Mouse (Mus musculus) kidney, postnatal 0 days (tissue): ENCODE measurements around the gene Serpina3b. TPM values are rescaled to one million over a fixed set of nuclear protein-coding genes. Genes with fewer than 3 reads are reported as not detected.

ENCODE experiments used
- ATAC-seq: fragments of 200-750 bp; cut with Nextera tagmentation; replicated peaks from 2 replicates; pipeline ENCODE4 v1.8.0; 2017; ENCODE audit warnings: low read depth, moderate number of reproducible peaks, moderate TSS enrichment, moderate library complexity; ENCODE audit not compliant: low FRiP score
- DNase-seq: peaks from one replicate; pipeline ENCODE4 v3.0.0-alpha.2; 2016; ENCODE audit warnings: low spot score
- H3K27ac ChIP-seq: fragments of 300-500 bp; sonication (generic); 2 replicates; pipeline ENCODE4 v1.5.1; 2014; ENCODE audit warnings: mild to moderate bottlenecking
- H3K27me3 ChIP-seq: fragments of 300-500 bp; sonication (generic); 2 replicates; pipeline ENCODE4 v1.6.1; 2014; ENCODE audit warnings: low read length, mixed read lengths; ENCODE audit not compliant: insufficient read depth
- H3K36me3 ChIP-seq: fragments of 300-500 bp; sonication (generic); 2 replicates; pipeline ENCODE4 v1.6.1; 2014; ENCODE audit warnings: low read length, mixed read lengths; ENCODE audit not compliant: insufficient read depth
- H3K4me1 ChIP-seq: fragments of 300-500 bp; sonication (generic); replicated peaks from 2 replicates; pipeline ENCODE4 v1.6.1; 2014; ENCODE audit warnings: antibody characterized with exemption, low read length, mixed read lengths; ENCODE audit not compliant: insufficient read depth
- H3K4me2 ChIP-seq: fragments of 300-500 bp; sonication (generic); 2 replicates; pipeline ENCODE4 v1.6.1; 2014; ENCODE audit warnings: mild to moderate bottlenecking, low read length, moderate library complexity, mixed read lengths
- H3K4me3 ChIP-seq: fragments of 300-500 bp; sonication (generic); replicated peaks from 2 replicates; pipeline ENCODE4 v1.5.1; 2014; ENCODE audit warnings: low read depth, low read length
- H3K9ac ChIP-seq: fragments of 300-500 bp; sonication (generic); 2 replicates; pipeline ENCODE4 v1.6.1; 2014; ENCODE audit warnings: low read depth, low read length
- H3K9me3 ChIP-seq: fragments of 300-500 bp; sonication (generic); replicated peaks from 2 replicates; pipeline ENCODE4 v1.6.1; 2016; ENCODE audit warnings: low read length, inconsistent platforms, mixed read lengths
- CTCF ChIP-seq: IDR thresholded peaks from 2 replicates; pipeline ENCODE4 v1.5.1; 2016; ENCODE audit warnings: antibody characterized with exemption, low read depth, mild to moderate bottlenecking, moderate library complexity
- WGBS: fragments of 180-500 bp; shearing (Covaris S2); extraction: QIAGEN DNeasy Blood & Tissue Kit; methylation state at CpG from one replicate; pipeline ENCODE4 v1.1.7; 2014; 5-methylcytosine and 5-hydroxymethylcytosine counted together
- polyA plus RNA-seq: library from polyadenylated mRNA; unstranded; fragments of >200 nt; fragmentation: Nextera tagmentation; extraction: Ambion mirVana; gene quantifications from 2 replicates; pipeline ENCODE4 v1.2.1, GENCODE M21; 2015

The Serpina3b gene
- polyA plus RNA-seq, 1 experiment from 2014 or later: not detected

DNA sequence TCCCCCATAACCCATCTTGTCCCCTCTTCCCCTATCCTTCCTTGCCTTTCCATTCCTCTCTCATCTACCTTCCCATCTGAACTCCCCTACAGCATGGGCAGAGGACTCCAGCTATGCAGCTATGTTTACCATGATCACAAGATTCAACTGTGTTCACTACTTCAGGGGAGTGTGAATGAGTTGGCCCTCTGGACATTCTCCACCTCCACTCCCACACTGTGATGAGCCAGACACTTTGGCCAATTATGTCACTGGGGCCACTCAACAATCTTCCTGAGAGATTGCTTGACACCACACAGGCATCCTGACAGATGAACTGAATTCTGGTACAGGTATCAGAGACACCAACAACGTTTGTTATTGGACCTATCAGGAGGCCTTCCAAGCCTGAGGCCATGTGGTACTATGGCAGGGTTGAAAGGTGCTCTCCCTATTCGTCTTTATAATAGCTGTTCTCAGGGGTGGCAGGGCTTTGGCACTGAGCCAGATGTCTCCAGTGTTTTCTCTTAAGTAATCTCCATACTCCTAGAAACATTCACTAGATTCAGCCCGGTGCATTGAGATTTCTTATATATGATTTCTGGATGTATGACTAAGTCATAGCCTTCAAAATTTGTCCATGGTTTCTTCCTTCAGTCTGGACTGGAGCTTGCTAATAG, 12.7 kb upstream of the Serpina3b start:
- H3K9me3 ChIP-seq: no peaks in the 10 kb centered on the region
- H3K4me3 ChIP-seq: no peak overlapping the region
- no peak overlapping the region for H3K4me2 ChIP-seq
- no peaks in the 10 kb centered on the region for H3K27me3 ChIP-seq
- no peak overlapping the region for H3K9ac ChIP-seq
- no peaks in the 10 kb centered on the region for H3K36me3 ChIP-seq
- no peaks in the 10 kb centered on the region for H3K4me1 ChIP-seq
- no peak; the same call in 1 of the 2 replicates for ATAC-seq
- no peak for DNase-seq
- 39% methylated on average over 3 of the region's 3 CpGs for WGBS
- TF ChIP-seq CTCF: no peak
- H3K27ac ChIP-seq: no peak overlapping the region

- H3K4me1 ChIP-seq: no peaks in the 10 kb centered on the region
- 77% methylated on average over 1 of the region's 1 CpGs for WGBS
- no peak for TF ChIP-seq CTCF
- H3K36me3 ChIP-seq: no peaks in the 10 kb centered on the region
- no peak for DNase-seq
- H3K9me3 ChIP-seq: no peaks in the 10 kb centered on the region
- H3K4me3 ChIP-seq: no peak overlapping the region
- no peak overlapping the region for H3K27ac ChIP-seq
- H3K27me3 ChIP-seq: no peaks in the 10 kb centered on the region
- no peak overlapping the region for H3K4me2 ChIP-seq
- H3K9ac ChIP-seq: no peak overlapping the region
- ATAC-seq: no peak
These were observed 4.7 kb upstream of the Serpina3b start for GRCm38 (mm10) chr12:104123097-104123496.

DNA sequence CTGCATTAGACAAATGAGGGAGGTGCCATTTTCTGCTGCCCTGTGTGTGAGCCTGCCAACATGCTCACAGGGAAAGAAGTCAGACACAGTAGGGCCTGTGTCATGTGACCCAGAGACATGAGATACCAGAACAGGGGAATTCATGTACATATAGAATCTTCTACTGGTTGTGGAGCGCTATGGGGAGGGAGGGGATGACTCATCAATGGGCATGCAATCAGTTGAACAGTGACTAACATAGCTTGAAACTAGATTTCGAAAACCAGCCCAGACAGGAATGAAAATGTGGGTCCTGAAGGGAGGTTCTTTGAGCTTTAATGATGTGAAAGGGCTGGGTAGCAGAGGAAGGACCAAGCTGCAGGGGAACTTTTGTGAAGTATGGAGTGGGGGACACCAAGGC, 3.8 kb upstream of the Serpina3b start:
- H3K4me1 ChIP-seq: no peaks in the 10 kb centered on the region
- 84% methylated on average over 2 of the region's 2 CpGs for WGBS
- H3K27ac ChIP-seq: no peak overlapping the region
- no peak for ATAC-seq
- H3K36me3 ChIP-seq: no peaks in the 10 kb centered on the region
- H3K4me2 ChIP-seq: no peak overlapping the region
- H3K9ac ChIP-seq: no peak overlapping the region
- no peaks in the 10 kb centered on the region for H3K9me3 ChIP-seq
- no peak for DNase-seq
- H3K27me3 ChIP-seq: no peaks in the 10 kb centered on the region
- no peak overlapping the region for H3K4me3 ChIP-seq
- TF ChIP-seq CTCF: no peak

DNA sequence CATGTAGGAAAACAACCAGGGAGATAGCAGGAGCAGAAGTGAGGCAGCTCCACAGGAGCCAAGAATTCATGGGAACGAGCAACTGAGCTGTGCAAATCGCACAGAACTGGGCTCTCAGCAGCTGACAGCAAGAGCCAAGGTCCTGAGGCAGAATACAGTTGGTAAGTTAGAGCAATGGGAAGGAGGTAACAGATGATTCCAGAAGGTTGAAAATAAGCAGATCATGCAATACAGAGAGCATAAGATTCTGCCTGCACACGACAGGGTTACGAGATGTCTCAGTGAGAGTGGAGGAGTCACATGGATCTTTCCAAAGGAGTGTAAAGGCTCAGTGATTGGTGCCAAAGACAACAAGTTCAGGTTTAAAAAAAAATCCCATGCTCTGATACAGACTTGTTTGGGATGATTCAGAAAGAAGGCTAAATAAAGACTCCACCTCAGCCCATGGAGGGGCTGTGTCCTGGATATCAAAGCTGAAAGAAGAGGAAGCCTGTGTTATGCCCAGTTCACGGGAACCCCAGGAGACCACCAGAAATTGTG, 2.7 kb upstream of the Serpina3b start:
- Histone ChIP-seq H3K9ac (no peak overlapping the region), H3K27me3 (no peaks in the 10 kb centered on the region), H3K4me1 (no peaks in the 10 kb centered on the region), H3K9me3 (no peaks in the 10 kb centered on the region), H3K4me2 (no peak overlapping the region), H3K36me3 (no peaks in the 10 kb centered on the region), H3K4me3 (no peak overlapping the region), H3K27ac (no peak overlapping the region)
- TF ChIP-seq CTCF: no peak
- 54% methylated on average over 5 of the region's 5 CpGs for WGBS
- no peak for ATAC-seq
- DNase-seq: peak; percentile 8

DNA sequence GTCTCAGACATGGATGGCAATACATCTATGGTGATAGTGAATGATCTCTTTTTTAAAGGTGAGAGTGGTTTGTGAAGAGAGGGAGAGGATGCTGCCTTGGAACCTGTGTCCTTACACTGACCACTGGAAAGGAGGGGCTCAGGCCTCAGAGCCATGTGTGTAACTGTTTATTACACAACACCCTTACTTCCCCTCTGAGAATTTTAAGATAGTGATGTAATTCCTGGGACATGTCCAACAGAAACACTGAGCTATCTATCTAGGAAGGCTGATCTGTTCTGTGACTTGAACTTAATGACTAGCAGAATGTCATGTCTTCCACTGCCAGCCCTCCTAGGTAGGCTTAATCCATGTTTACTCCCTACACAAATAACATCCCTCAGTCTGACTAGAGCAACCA, 3.2 kb downstream of the Serpina3b start:
- no peaks in the 10 kb centered on the region for H3K4me1 ChIP-seq
- H3K9ac ChIP-seq: no peak overlapping the region
- H3K4me3 ChIP-seq: no peak overlapping the region
- no peak overlapping the region for H3K27ac ChIP-seq
- H3K36me3 ChIP-seq: no peaks in the 10 kb centered on the region
- no peaks in the 10 kb centered on the region for H3K9me3 ChIP-seq
- no peak overlapping the region for H3K4me2 ChIP-seq
- no peak for ATAC-seq
- TF ChIP-seq CTCF: no peak
- no peaks in the 10 kb centered on the region for H3K27me3 ChIP-seq
- DNase-seq: no peak

- Histone ChIP-seq H3K27ac (no peak overlapping the region), H3K4me1 (no peaks in the 10 kb centered on the region), H3K9ac (no peak overlapping the region), H3K4me3 (no peak overlapping the region), H3K4me2 (no peak overlapping the region), H3K36me3 (no peaks in the 10 kb centered on the region), H3K9me3 (no peaks in the 10 kb centered on the region), H3K27me3 (no peaks in the 10 kb centered on the region)
- WGBS: 81% methylated on average over 2 of the region's 2 CpGs
- no peak for TF ChIP-seq CTCF
- ATAC-seq (no peak), DNase-seq (no peak)
These were observed 10.4 kb downstream of the Serpina3b start for GRCm38 (mm10) chr12:104138216-104138615.
